ENCODE assay signal across 9 mouse cellular contexts in the genomic region with DNA sequence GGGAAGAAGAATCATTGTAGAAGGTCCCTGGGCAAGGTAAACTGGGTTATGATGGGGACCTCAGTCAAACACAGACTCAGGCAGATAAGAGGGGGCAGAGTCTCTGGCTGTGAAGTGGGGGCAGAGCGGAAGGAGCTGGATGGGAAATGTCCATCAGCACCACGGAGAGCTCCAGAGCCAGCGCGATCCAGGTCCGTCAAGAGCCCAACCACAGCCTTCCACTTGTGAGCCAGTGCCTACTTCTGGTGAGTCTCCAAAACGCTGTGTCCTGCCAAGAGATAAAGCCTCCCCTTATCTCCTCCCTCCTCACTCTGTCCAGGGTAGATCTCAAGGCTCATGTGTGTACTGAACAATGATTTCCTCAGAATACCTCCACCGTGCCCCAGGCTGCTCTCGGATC. TPM values are rescaled to one million over a fixed set of nuclear protein-coding genes. Genes with fewer than 3 reads are reported as not detected.
A peak's percentile ranks its signal among the peaks of the same experiment; 100 is the strongest.
DNase-seq lines count a peak whose midpoint lies in the region; ATAC-seq and TF ChIP-seq lines count a peak whose summit lies in the region.
"Had no signal": no experiment of that assay in that cellular context is flagged by ENCODE, and none has a peak within 500 bp of the region (broad histone marks: within the 10 kb centered on the region; RNA-seq: fewer than 3 reads in every experiment).

No protein-coding gene starts in this region.

- H3K9me3 ChIP-seq in kidney, embryonic 15.5 days (replicated peaks) = no peaks in the 10 kb centered on the region

- H3K4me3 ChIP-seq in kidney, embryonic 15.5 days (replicated peaks) = no peak overlapping the region
- no peak overlapping the region for H3K4me3 ChIP-seq in layer of hippocampus, adult 2 months
- H3K4me3 ChIP-seq: erythroblast, embryonic 14.5 days had no signal

- H3K4me1 ChIP-seq in kidney, embryonic 15.5 days = peaks cover 31% of the 10 kb centered on the region

- ATAC-seq in kidney, embryonic 15.5 days (replicated peaks; ENCODE audit: low FRiP score) = no peak
- ATAC-seq in granulocyte monocyte progenitor cell, adult 5-6 weeks (replicated peaks; ENCODE audit: poor library complexity, severe bottlenecking) = peak; percentile 79
- ATAC-seq in erythroblast, adult 5-6 weeks (replicated peaks; ENCODE audit: low FRiP score, poor library complexity, severe bottlenecking) = no peak

- no peak overlapping the region for H3K9ac ChIP-seq in kidney, embryonic 15.5 days

- no peak overlapping the region for H3K27ac ChIP-seq in kidney, embryonic 15.5 days
- H3K27ac ChIP-seq in layer of hippocampus, adult 2 months = no peak overlapping the region

- H3K27me3 ChIP-seq in kidney, embryonic 15.5 days = peaks cover 98% of the 10 kb centered on the region

- H3K4me2 ChIP-seq in kidney, embryonic 15.5 days = no peak overlapping the region

- H3K36me3 ChIP-seq in kidney, embryonic 15.5 days = no peaks in the 10 kb centered on the region

- TF ChIP-seq CTCF in layer of hippocampus, adult 2 months (conservative IDR thresholded peaks at IDR 0.05) = no peak

- WGBS in kidney, embryonic 15.5 days = 6% methylated on average over 8 of the region's 8 CpGs

- peak; percentile 16 to 69 for DNase-seq in kidney, postnatal 36 days
- peak; percentile 62 for DNase-seq in adrenal gland, postnatal 10 days
- DNase-seq in lung, postnatal 36 days = peak; percentile 10
- no peak for DNase-seq in layer of hippocampus, adult 2 months (ENCODE audit: low spot score in 2 of 2)
- no peak for DNase-seq in spleen, postnatal 36 days (ENCODE audit: low spot score in 2 of 2)

RNA-seq across cellular contexts. Expression of gene Cacna2d2, which starts 17.7 kb away (rescaled TPM):
- polyA plus RNA-seq in kidney, embryonic 15.5 days (2015; fragmentation: Nextera tagmentation; extraction: Ambion mirVana) = 0.84 and 0.93 TPM in 2 replicates
- total RNA-seq in adrenal gland, postnatal 10 days (2021) = 1 to 10 TPM; 4.1 to 4.7 TPM
- total RNA-seq in granulocyte monocyte progenitor cell, adult 5-6 weeks (2014; fragmentation: Nextera tagmentation) = 0.19 TPM in 1 of 2 replicates, not detected in the other
- 0.09 and 0.10 TPM in 2 replicates for total RNA-seq in granulocyte monocyte progenitor cell, adult 5-6 weeks (2017)
- total RNA-seq in erythroblast, adult 5-6 weeks (2015; ENCODE audit: low replicate concordance) = 0.63 TPM in 1 of 2 replicates, not detected in the other
- not detected in 2 replicates for total RNA-seq in erythroblast, adult 5-6 weeks (2017; ENCODE audit: low replicate concordance)
- total RNA-seq in layer of hippocampus, adult 2 months (2021) = 10 to 100 TPM; 18.1 to 19.3 TPM
- polyA plus RNA-seq: erythroblast, embryonic 14.5 days had no signal

RNA-seq across cellular contexts. Expression of gene 6430571L13Rik, which starts 41.3 kb away (rescaled TPM):
- polyA plus RNA-seq in kidney, embryonic 15.5 days (2015; fragmentation: Nextera tagmentation; extraction: Ambion mirVana) = 0.81 and 0.90 TPM in 2 replicates
- 10 to 100 TPM in 1 of 2 experiments, 1 to 10 TPM in 1; 4.0 to 10.9 TPM for total RNA-seq in adrenal gland, postnatal 10 days (2021)
- total RNA-seq in granulocyte monocyte progenitor cell, adult 5-6 weeks (2014; fragmentation: Nextera tagmentation) = not detected in 2 replicates
- total RNA-seq in granulocyte monocyte progenitor cell, adult 5-6 weeks (2017) = not detected in 2 replicates
- not detected in 2 replicates for total RNA-seq in erythroblast, adult 5-6 weeks (2015; ENCODE audit: low replicate concordance)
- not detected in 2 replicates for total RNA-seq in erythroblast, adult 5-6 weeks (2017; ENCODE audit: low replicate concordance)
- 1 to 10 TPM; 2.5 to 2.9 TPM for total RNA-seq in layer of hippocampus, adult 2 months (2021)
- polyA plus RNA-seq: erythroblast, embryonic 14.5 days had no signal

RNA-seq across cellular contexts. Expression of gene Hemk1, which starts 43.6 kb away (rescaled TPM):
- 10.9 and 11.8 TPM in 2 replicates for polyA plus RNA-seq in kidney, embryonic 15.5 days (2015; fragmentation: Nextera tagmentation; extraction: Ambion mirVana)
- total RNA-seq in adrenal gland, postnatal 10 days (2021) = 10 to 100 TPM; 24.1 to 33.5 TPM
- total RNA-seq in granulocyte monocyte progenitor cell, adult 5-6 weeks (2014; fragmentation: Nextera tagmentation) = 12.0 and 32.9 TPM in 2 replicates
- total RNA-seq in granulocyte monocyte progenitor cell, adult 5-6 weeks (2017) = 6.0 and 11.3 TPM in 2 replicates
- total RNA-seq in erythroblast, adult 5-6 weeks (2015; ENCODE audit: low replicate concordance) = 2.7 TPM in 1 of 2 replicates, not detected in the other
- total RNA-seq in erythroblast, adult 5-6 weeks (2017; ENCODE audit: low replicate concordance) = 0.94 and 5.2 TPM in 2 replicates
- 10 to 100 TPM; 15.9 to 21.4 TPM for total RNA-seq in layer of hippocampus, adult 2 months (2021)

Comparison
In these comparisons a context has a peak if more than half of its experiments do, and no peak if none do; other contexts are left out.
1. DNase-seq: peak in kidney, postnatal 36 days (2 of 2), adrenal gland, postnatal 10 days (single experiment) and lung, postnatal 36 days (single experiment); none in layer of hippocampus, adult 2 months (0 of 2) and spleen, postnatal 36 days (0 of 2).